Mouse (Mus musculus) heart, embryonic 11.5 days (tissue): ENCODE data around the gene Pbp2. TPM values are rescaled to one million over a fixed set of nuclear protein-coding genes. Genes with fewer than 3 reads are reported as not detected.

ENCODE experiments used
- ATAC-seq: fragments of 200-750 bp; cut with Nextera tagmentation; replicated peaks from 2 replicates; pipeline ENCODE4 v1.8.0; 2017; ENCODE audit warnings: moderate library complexity; ENCODE audit not compliant: insufficient number of reproducible peaks, low FRiP score, low TSS enrichment
- H3K27ac ChIP-seq: fragments of 300-500 bp; sonication (generic); 2 replicates; pipeline ENCODE4 v1.5.1; 2014; ENCODE audit warnings: mild to moderate bottlenecking, low read depth, low read length
- H3K27me3 ChIP-seq: fragments of 300-500 bp; sonication (generic); 2 replicates; pipeline ENCODE4 v1.6.1; 2014; ENCODE audit warnings: mild to moderate bottlenecking, low read length, mixed read lengths; ENCODE audit not compliant: control insufficient read depth, insufficient read depth
- H3K36me3 ChIP-seq: fragments of 300-500 bp; sonication (generic); 2 replicates; pipeline ENCODE4 v1.6.1; 2014; ENCODE audit warnings: mild to moderate bottlenecking, low read length, moderate library complexity, mixed read lengths; ENCODE audit not compliant: control insufficient read depth, insufficient read depth
- H3K4me1 ChIP-seq: fragments of 300-500 bp; sonication (generic); 2 replicates; pipeline ENCODE4 v1.6.1; 2014; ENCODE audit warnings: low read length; ENCODE audit not compliant: control insufficient read depth, insufficient read depth
- H3K4me2 ChIP-seq: fragments of 300-500 bp; sonication (generic); 2 replicates; pipeline ENCODE4 v1.6.1; 2014; ENCODE audit warnings: mild to moderate bottlenecking, moderate library complexity
- H3K4me3 ChIP-seq: fragments of 300-500 bp; sonication (generic); 2 replicates; pipeline ENCODE4 v1.5.1; 2014; ENCODE audit warnings: low read depth, low read length
- H3K9ac ChIP-seq: fragments of 300-500 bp; sonication (generic); 2 replicates; pipeline ENCODE4 v1.6.1; 2014; ENCODE audit warnings: mild to moderate bottlenecking, low read depth, low read length, moderate library complexity
- H3K9me3 ChIP-seq: fragments of 300-500 bp; sonication (generic); replicated peaks from 2 replicates; pipeline ENCODE4 v1.6.1; 2016; ENCODE audit warnings: low read length; ENCODE audit not compliant: control insufficient read depth
- WGBS: fragments of 180-500 bp; shearing (Covaris S2); extraction: QIAGEN DNeasy Blood & Tissue Kit; methylation state at CpG from one replicate; pipeline ENCODE4 v1.1.7; 2014; ENCODE audit not compliant: insufficient replicate concordance; 5-methylcytosine and 5-hydroxymethylcytosine counted together
- polyA plus RNA-seq: library from polyadenylated mRNA; unstranded; fragments of >200 nt; fragmentation: Nextera tagmentation; extraction: Ambion mirVana; gene quantifications from 2 replicates; pipeline ENCODE4 v1.2.1, GENCODE M21; 2014

Gene Pbp2
- polyA plus RNA-seq = not detected in 2 replicates

- H3K4me3 ChIP-seq = no peak within 1 kb of the TSS
- H3K4me1 ChIP-seq = no peaks in the 10 kb centered on the region
- no peaks in the 10 kb centered on the region for H3K9me3 ChIP-seq
- H3K27ac ChIP-seq = no peak within 1 kb of the TSS
- H3K9ac ChIP-seq = no peak within 1 kb of the TSS
- no peak within 1 kb of the TSS for H3K4me2 ChIP-seq
- ATAC-seq = no peak
- WGBS = 94% methylated on average over 9 of the region's 9 CpGs
- H3K27me3 ChIP-seq = no peaks in the 10 kb centered on the region
- no peaks in the 10 kb centered on the region for H3K36me3 ChIP-seq
These were observed at the start of gene Pbp2 for GRCm38 (mm10) chr6:135310305-135310704. Pbp2 (minus strand) TSS chr6:135310405.

GRCm38 (mm10) chr6:135354953-135355352, 44.7 kb upstream of the Pbp2 start:
- Histone ChIP-seq H3K4me3 (no peak overlapping the region), H3K9me3 (no peaks in the 10 kb centered on the region), H3K36me3 (no peaks in the 10 kb centered on the region), H3K27ac (no peak overlapping the region), H3K4me1 (peaks cover 4% of the 10 kb centered on the region; the same call in 1 of the 2 replicates), H3K9ac (no peak overlapping the region), H3K4me2 (no peak overlapping the region), H3K27me3 (no peaks in the 10 kb centered on the region)
- no peak for ATAC-seq
- 81% methylated on average over 4 of the region's 4 CpGs for WGBS

DNA sequence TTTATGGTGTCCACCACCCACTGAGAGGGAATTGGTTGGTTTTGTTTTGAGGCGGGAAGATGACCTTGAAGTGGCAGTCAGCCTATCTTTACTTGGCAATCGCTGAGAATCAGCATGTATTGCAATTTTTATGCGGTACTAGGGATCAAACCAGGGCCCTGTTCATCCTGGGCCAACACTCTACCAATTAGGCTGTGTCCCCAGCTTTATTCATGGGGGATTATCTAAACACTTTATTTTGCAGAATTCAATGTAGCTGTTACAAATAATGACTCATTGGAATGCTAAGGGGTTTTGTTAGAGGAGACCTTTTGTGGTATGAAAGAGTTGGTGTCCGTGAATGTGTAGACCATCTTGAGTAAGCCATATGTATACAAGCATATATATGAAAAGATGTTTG, 42.3 kb upstream of the Pbp2 start:
- Histone ChIP-seq H3K4me1 (peaks cover 4% of the 10 kb centered on the region; the same call in 1 of the 2 replicates), H3K4me2 (no peak overlapping the region), H3K36me3 (no peaks in the 10 kb centered on the region), H3K9ac (no peak overlapping the region), H3K27ac (no peak overlapping the region), H3K9me3 (no peaks in the 10 kb centered on the region), H3K4me3 (no peak overlapping the region), H3K27me3 (no peaks in the 10 kb centered on the region)
- WGBS = 85% methylated on average over 4 of the region's 4 CpGs
- ATAC-seq = no peak

DNA sequence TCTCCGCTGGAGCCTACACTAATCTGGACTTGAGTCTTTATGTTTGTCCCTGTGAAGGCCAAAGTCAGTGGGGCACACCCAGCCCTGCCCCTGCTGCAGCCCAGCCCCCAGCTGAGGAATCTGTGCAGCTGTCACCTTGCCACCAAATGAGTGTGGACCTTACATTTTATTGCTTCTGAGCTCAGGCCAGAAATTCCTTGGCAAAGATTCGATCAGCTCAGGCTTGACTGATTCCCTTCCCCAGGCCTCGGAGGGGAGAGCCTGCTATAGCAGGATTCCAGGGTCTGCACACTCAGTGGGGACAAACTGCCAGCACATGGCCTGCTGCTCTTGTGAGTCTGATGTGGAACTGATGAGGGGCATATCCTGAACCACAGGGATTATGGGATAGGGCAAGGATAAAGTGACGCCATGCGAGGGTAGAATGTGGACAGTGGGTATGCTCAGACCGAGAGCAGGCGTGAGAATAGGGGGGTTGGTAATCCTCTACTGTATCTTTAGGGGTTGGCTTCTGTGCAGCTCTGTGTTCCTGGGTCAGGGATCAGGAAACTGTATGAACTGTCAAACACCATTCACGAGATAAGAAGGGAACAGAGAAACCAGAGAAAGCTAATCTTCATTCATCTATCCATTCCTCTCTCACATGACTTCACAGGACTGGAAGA, 41.6 kb upstream of the Pbp2 start:
- WGBS = 67% methylated on average over 8 of the region's 8 CpGs

GRCm38 (mm10) chr6:135341076-135341378, 30.8 kb upstream of the Pbp2 start:
- Histone ChIP-seq H3K4me3 (no peak overlapping the region), H3K27ac (no peak overlapping the region), H3K9me3 (no peaks in the 10 kb centered on the region), H3K4me1 (no peaks in the 10 kb centered on the region), H3K9ac (no peak overlapping the region), H3K36me3 (no peaks in the 10 kb centered on the region), H3K27me3 (no peaks in the 10 kb centered on the region), H3K4me2 (no peak overlapping the region)
- WGBS = 39% methylated on average over 4 of the region's 4 CpGs
- no peak for ATAC-seq

More for the DNA sequence above, 41.6 kb upstream of the Pbp2 start:
- H3K27ac ChIP-seq = no peak overlapping the region
- H3K4me3 ChIP-seq = no peak overlapping the region
- no peak overlapping the region for H3K4me2 ChIP-seq
- H3K27me3 ChIP-seq = no peaks in the 10 kb centered on the region
- no peaks in the 10 kb centered on the region for H3K36me3 ChIP-seq
- H3K4me1 ChIP-seq = peaks cover 4% of the 10 kb centered on the region; the same call in 1 of the 2 replicates
- ATAC-seq = no peak
- no peak overlapping the region for H3K9ac ChIP-seq
- no peaks in the 10 kb centered on the region for H3K9me3 ChIP-seq

DNA sequence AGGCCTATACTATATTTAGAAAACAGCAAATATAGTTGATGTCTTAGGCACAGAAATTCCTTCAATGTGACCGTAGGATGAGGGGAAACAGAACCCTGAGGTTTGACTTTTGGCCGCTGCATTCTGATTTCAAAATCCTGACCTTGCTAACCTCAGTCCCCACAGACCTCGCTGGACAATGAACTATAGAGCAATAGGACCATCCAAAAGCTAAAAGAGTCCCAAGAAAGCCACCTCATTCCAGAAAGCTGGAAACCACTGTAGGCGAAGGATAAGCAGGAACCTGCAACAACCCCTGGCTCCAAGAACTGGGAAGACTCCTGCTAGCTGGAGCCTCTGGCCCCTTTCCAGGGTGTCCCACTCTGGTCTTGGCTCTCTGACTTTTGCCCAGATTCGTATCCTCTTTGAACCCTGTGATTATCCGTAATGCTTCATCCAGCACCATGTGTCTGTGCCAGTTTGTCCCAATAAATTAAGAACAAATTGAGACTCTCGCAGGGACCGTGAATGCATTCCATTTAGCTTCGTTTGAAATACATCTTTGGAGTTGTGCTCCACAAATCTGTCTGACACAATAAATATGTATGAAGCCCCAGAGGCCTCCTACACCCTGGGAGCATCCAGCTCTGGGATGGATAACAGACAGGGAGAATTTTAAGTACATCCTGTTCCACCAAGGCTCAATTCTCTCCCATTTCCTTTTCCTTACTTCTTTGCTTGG, 30.3 kb upstream of the Pbp2 start:
- H3K4me1 ChIP-seq = no peaks in the 10 kb centered on the region
- no peak overlapping the region for H3K9ac ChIP-seq
- H3K4me2 ChIP-seq = no peak overlapping the region
- no peaks in the 10 kb centered on the region for H3K36me3 ChIP-seq
- no peak overlapping the region for H3K27ac ChIP-seq
- no peak overlapping the region for H3K4me3 ChIP-seq
- H3K9me3 ChIP-seq = no peaks in the 10 kb centered on the region
- H3K27me3 ChIP-seq = no peaks in the 10 kb centered on the region
- ATAC-seq = no peak
- 68% methylated on average over 9 of the region's 9 CpGs for WGBS

- Histone ChIP-seq H3K27me3 (no peaks in the 10 kb centered on the region), H3K36me3 (no peaks in the 10 kb centered on the region), H3K4me3 (no peak overlapping the region), H3K4me2 (no peak overlapping the region), H3K9ac (no peak overlapping the region), H3K27ac (no peak overlapping the region), H3K4me1 (peaks cover 6% of the 10 kb centered on the region), H3K9me3 (no peaks in the 10 kb centered on the region)
- WGBS = 80% methylated on average over 8 of the region's 8 CpGs
- ATAC-seq = no peak
These were observed 26.2 kb upstream of the Pbp2 start for GRCm38 (mm10) chr6:135336376-135336775.

- 66% methylated on average over 5 of the region's 5 CpGs for WGBS
- H3K36me3 ChIP-seq = no peaks in the 10 kb centered on the region
- H3K27ac ChIP-seq = peak overlapping the region; percentile 41; the same call in 1 of the 2 replicates
- no peak overlapping the region for H3K4me2 ChIP-seq
- no peak overlapping the region for H3K4me3 ChIP-seq
- no peaks in the 10 kb centered on the region for H3K9me3 ChIP-seq
- no peak overlapping the region for H3K9ac ChIP-seq
- peaks cover 6% of the 10 kb centered on the region for H3K4me1 ChIP-seq
- ATAC-seq = no peak
- H3K27me3 ChIP-seq = no peaks in the 10 kb centered on the region
These were observed 23.9 kb upstream of the Pbp2 start for GRCm38 (mm10) chr6:135333994-135334651.
